Mouse (Mus musculus) intestine, postnatal 0 days (tissue): Measurements from ENCODE around the gene Lypd4. TPM values are rescaled to one million over a fixed set of nuclear protein-coding genes. Genes with fewer than 3 reads are reported as not detected.

ENCODE experiments used
- ATAC-seq: fragments of 200-750 bp; cut with Nextera tagmentation; 2 replicates; pipeline ENCODE4 v1.8.0; 2017; ENCODE audit warnings: mild to moderate bottlenecking, moderate TSS enrichment, moderate library complexity
- H3K27ac ChIP-seq: fragments of 300-500 bp; sonication (generic); 2 replicates; pipeline ENCODE4 v1.5.1; 2014; ENCODE audit warnings: mild to moderate bottlenecking, low read depth, low read length, moderate library complexity
- H3K27me3 ChIP-seq: fragments of 300-500 bp; sonication (generic); replicated peaks from 2 replicates; pipeline ENCODE4 v1.6.1; 2014; ENCODE audit warnings: low read length, mixed read lengths; ENCODE audit not compliant: control insufficient read depth, insufficient read depth
- H3K36me3 ChIP-seq: fragments of 300-500 bp; sonication (generic); 2 replicates; pipeline ENCODE4 v1.6.1; 2014; ENCODE audit warnings: mild to moderate bottlenecking, moderate library complexity; ENCODE audit not compliant: control insufficient read depth, insufficient read depth
- H3K4me1 ChIP-seq: fragments of 300-500 bp; sonication (generic); replicated peaks from 2 replicates; pipeline ENCODE4 v1.6.1; 2014; ENCODE audit warnings: antibody characterized with exemption, low read length, mixed read lengths; ENCODE audit not compliant: control insufficient read depth, insufficient read depth
- H3K4me2 ChIP-seq: fragments of 300-500 bp; sonication (generic); replicated peaks from 2 replicates; pipeline ENCODE4 v1.6.1; 2014; ENCODE audit warnings: low read depth, mild to moderate bottlenecking, moderate library complexity
- H3K4me3 ChIP-seq: fragments of 300-500 bp; sonication (generic); 2 replicates; pipeline ENCODE4 v1.5.1; 2014; ENCODE audit warnings: low read depth, low read length
- H3K9ac ChIP-seq: fragments of 300-500 bp; sonication (generic); 2 replicates; pipeline ENCODE4 v1.6.1; 2014; ENCODE audit warnings: mild to moderate bottlenecking, low read depth, low read length
- H3K9me3 ChIP-seq: fragments of 300-500 bp; sonication (generic); 2 replicates; pipeline ENCODE4 v1.6.1; 2016; ENCODE audit warnings: mixed run types; ENCODE audit not compliant: control insufficient read depth
- CTCF ChIP-seq: sonication (generic); IDR thresholded peaks from 2 replicates; pipeline ENCODE4 v1.5.1; 2016; ENCODE audit warnings: low read depth, mild to moderate bottlenecking, control low read depth, antibody characterized with exemption, moderate library complexity
- WGBS: fragments of 180-500 bp; shearing (Covaris S2); extraction: QIAGEN DNeasy Blood & Tissue Kit; methylation state at CpG from one replicate; pipeline ENCODE4 v1.1.7; 2014; 5-methylcytosine and 5-hydroxymethylcytosine counted together
- polyA plus RNA-seq: library from polyadenylated mRNA; unstranded; fragments of >200 nt; fragmentation: Nextera tagmentation; extraction: Ambion mirVana; gene quantifications from 2 replicates; pipeline ENCODE4 v1.2.1, GENCODE M21; 2015

Lypd4 gene
- polyA plus RNA-seq, 1 experiment from 2014 or later: not detected

- Histone ChIP-seq H3K4me2 (peak overlapping the region; percentile 75), H3K4me3 (peak overlapping the region; percentile 53), H3K9ac (peak overlapping the region; percentile 71), H3K9me3 (no peaks in the 10 kb centered on the region), H3K4me1 (no peaks in the 10 kb centered on the region), H3K36me3 (peaks cover 14% of the 10 kb centered on the region), H3K27ac (peak overlapping the region; percentile 51; the same call in 1 of the 2 replicates), H3K27me3 (no peaks in the 10 kb centered on the region)
- under 1% methylated on average over 29 of the region's 30 CpGs for WGBS
- peak; percentile 96 for ATAC-seq
- peak; percentile 84 for TF ChIP-seq CTCF
Measured at GRCm38 (mm10) chr7:24904070-24904483, 34.3 kb upstream of the Lypd4 start.

- 14% methylated on average over 10 of the region's 10 CpGs for WGBS
- H3K36me3 ChIP-seq: peaks cover 8% of the 10 kb centered on the region
- peak overlapping the region; percentile 85 for H3K27ac ChIP-seq
- H3K9me3 ChIP-seq: no peaks in the 10 kb centered on the region
- H3K4me1 ChIP-seq: no peaks in the 10 kb centered on the region
- no peak for TF ChIP-seq CTCF
- H3K9ac ChIP-seq: peak overlapping the region; percentile 71
- no peaks in the 10 kb centered on the region for H3K27me3 ChIP-seq
- ATAC-seq: no peak
- peak overlapping the region; percentile 53 for H3K4me3 ChIP-seq
- peak overlapping the region; percentile 75 for H3K4me2 ChIP-seq
Measured at GRCm38 (mm10) chr7:24903444-24903825, 33.7 kb upstream of the Lypd4 start.

DNA sequence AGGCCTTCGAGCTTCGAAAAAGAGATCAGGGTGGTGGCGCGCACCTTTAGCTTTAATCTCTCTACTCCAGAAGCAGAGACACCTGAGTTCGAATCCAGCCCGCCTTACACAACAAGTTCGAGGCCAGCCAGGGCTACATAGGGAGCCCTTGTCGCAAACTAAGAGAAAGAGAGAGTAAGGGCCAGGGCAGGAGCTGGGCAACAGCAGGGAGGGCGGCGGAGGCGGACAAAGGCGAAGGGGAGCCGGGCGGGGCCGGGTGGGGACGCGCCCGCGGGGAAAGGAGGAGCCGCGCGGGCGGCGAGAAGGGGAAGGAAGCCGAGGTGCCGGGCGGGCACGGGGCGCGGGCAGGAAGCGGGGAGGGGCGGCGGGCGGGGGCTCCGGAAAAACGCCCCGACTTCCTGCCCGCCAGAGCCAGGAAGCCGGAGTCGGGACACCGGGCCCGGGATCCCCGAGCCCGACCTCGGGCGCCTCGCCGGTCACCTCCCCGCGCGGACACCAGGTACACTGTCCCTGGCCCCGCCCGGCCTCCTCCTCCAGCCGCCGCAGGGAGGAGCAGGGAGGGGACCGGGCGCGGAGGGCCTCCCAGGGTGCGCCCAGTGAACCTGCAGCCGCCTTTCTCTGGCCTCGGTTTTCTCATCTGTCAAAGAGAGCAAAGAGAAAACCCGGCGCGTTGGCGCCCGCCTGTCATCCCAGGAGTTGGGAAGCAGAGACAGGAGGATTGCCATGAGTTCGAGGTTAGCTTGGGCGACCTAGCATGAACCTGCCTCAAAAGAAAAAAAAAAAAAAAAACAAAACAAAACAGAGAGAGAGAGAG lies 33.1 kb upstream of the Lypd4 start, which contains the start of gene Arhgef1:
Gene Arhgef1 (plus strand): TSS at position 283 of the 814 bp plus-strand sequence.
- H3K4me2 ChIP-seq: peak within 1 kb of the TSS; percentile 75
- no peaks in the 10 kb centered on the region for H3K9me3 ChIP-seq
- no peaks in the 10 kb centered on the region for H3K4me1 ChIP-seq
- H3K4me3 ChIP-seq: peak within 1 kb of the TSS; percentile 53
- WGBS: 4% methylated on average over 58 of the region's 68 CpGs
- peaks cover 2% of the 10 kb centered on the region; the same call in 1 of the 2 replicates for H3K36me3 ChIP-seq
- ATAC-seq: peak; percentile 54
- H3K27me3 ChIP-seq: no peaks in the 10 kb centered on the region
- peak within 1 kb of the TSS; percentile 71 for H3K9ac ChIP-seq
- no peak for TF ChIP-seq CTCF
- H3K27ac ChIP-seq: peak within 1 kb of the TSS; percentile 85

GRCm38 (mm10) chr7:24902264-24902629 lies 32.5 kb upstream of the Lypd4 start:
- peak overlapping the region; percentile 85 for H3K27ac ChIP-seq
- H3K27me3 ChIP-seq: no peaks in the 10 kb centered on the region
- peak overlapping the region; percentile 53 for H3K4me3 ChIP-seq
- WGBS: 48% methylated on average over 2 of the region's 2 CpGs
- H3K4me2 ChIP-seq: peak overlapping the region; percentile 75
- no peaks in the 10 kb centered on the region for H3K36me3 ChIP-seq
- H3K9me3 ChIP-seq: no peaks in the 10 kb centered on the region
- ATAC-seq: no peak
- no peaks in the 10 kb centered on the region for H3K4me1 ChIP-seq
- TF ChIP-seq CTCF: no peak
- H3K9ac ChIP-seq: peak overlapping the region; percentile 71; the same call in 1 of the 2 replicates

GRCm38 (mm10) chr7:24901842-24902241 lies 32.1 kb upstream of the Lypd4 start:
- H3K9ac ChIP-seq: no peak overlapping the region
- H3K4me3 ChIP-seq: no peak overlapping the region
- 47% methylated on average over 1 of the region's 1 CpGs for WGBS

GRCm38 (mm10) chr7:24901114-24901513 lies 31.4 kb upstream of the Lypd4 start:
- 56% methylated on average over 6 of the region's 6 CpGs for WGBS
- Histone ChIP-seq H3K4me3 (no peak overlapping the region), H3K27ac (no peak overlapping the region), H3K27me3 (no peaks in the 10 kb centered on the region), H3K9ac (no peak overlapping the region), H3K36me3 (no peaks in the 10 kb centered on the region), H3K4me2 (no peak overlapping the region), H3K4me1 (no peaks in the 10 kb centered on the region), H3K9me3 (no peaks in the 10 kb centered on the region)
- no peak for TF ChIP-seq CTCF
- ATAC-seq: no peak

More at GRCm38 (mm10) chr7:24901842-24902241, 32.1 kb upstream of the Lypd4 start:
- no peak for ATAC-seq
- Histone ChIP-seq H3K36me3 (no peaks in the 10 kb centered on the region), H3K4me2 (peak overlapping the region; percentile 75; the same call in 1 of the 2 replicates), H3K27me3 (no peaks in the 10 kb centered on the region), H3K4me1 (no peaks in the 10 kb centered on the region), H3K9me3 (no peaks in the 10 kb centered on the region), H3K27ac (no peak overlapping the region)
- TF ChIP-seq CTCF: no peak
